Mouse (Mus musculus) forebrain, embryonic 12.5 days (tissue): ENCODE data around the gene Slc2a10. TPM values are rescaled to one million over a fixed set of nuclear protein-coding genes. Genes with fewer than 3 reads are reported as not detected.
"Not testable (repeated sequence)": the region's sequence is repeated elsewhere in the genome, so short reads cannot be mapped to it uniquely, and the experiment has no call there.

Source experiments
- ATAC-seq: fragments of 200-750 bp; cut with Nextera tagmentation; 2 replicates; pipeline ENCODE4 v1.8.0; 2017; ENCODE audit warnings: moderate TSS enrichment; ENCODE audit not compliant: low FRiP score
- H3K27ac ChIP-seq: fragments of 300-500 bp; sonication (generic); 2 replicates; pipeline ENCODE4 v1.5.1; 2016; ENCODE audit warnings: mild to moderate bottlenecking
- H3K27me3 ChIP-seq: fragments of 300-500 bp; sonication (generic); 2 replicates; pipeline ENCODE4 v1.6.1; 2016; ENCODE audit warnings: mild to moderate bottlenecking
- H3K36me3 ChIP-seq: fragments of 300-500 bp; sonication (generic); replicated peaks from 2 replicates; pipeline ENCODE4 v1.6.1; 2016; ENCODE audit warnings: mild to moderate bottlenecking
- H3K4me1 ChIP-seq: fragments of 300-500 bp; sonication (generic); 2 replicates; pipeline ENCODE4 v1.6.1; 2016
- H3K4me2 ChIP-seq: fragments of 300-500 bp; sonication (generic); 2 replicates; pipeline ENCODE4 v1.6.1; 2016; ENCODE audit warnings: mild to moderate bottlenecking, moderate library complexity
- H3K4me3 ChIP-seq: fragments of 300-500 bp; sonication (generic); replicated peaks from 2 replicates; pipeline ENCODE4 v1.5.1; 2016; ENCODE audit warnings: mild to moderate bottlenecking
- H3K9ac ChIP-seq: fragments of 300-500 bp; sonication (generic); 2 replicates; pipeline ENCODE4 v1.6.1; 2016; ENCODE audit warnings: mild to moderate bottlenecking
- H3K9me3 ChIP-seq: fragments of 300-500 bp; sonication (generic); 2 replicates; pipeline ENCODE4 v1.6.1; 2016
- WGBS: fragments of 180-500 bp; shearing (Covaris S2); methylation state at CpG from one replicate; pipeline ENCODE4 v1.1.7; 2016; 5-methylcytosine and 5-hydroxymethylcytosine counted together
- polyA plus RNA-seq: library from polyadenylated mRNA; unstranded; fragments of >200 nt; fragmentation: Nextera tagmentation; extraction: Ambion mirVana; gene quantifications from 2 replicates; pipeline ENCODE4 v1.2.1, GENCODE M21; 2016

The Slc2a10 gene
- polyA plus RNA-seq, 1 experiment from 2014 or later: 4.1 TPM

GRCm38 (mm10) chr2:165511530-165511929 lies 7.9 kb downstream of the Slc2a10 start:
- ATAC-seq: not testable (repeated sequence)
- WGBS: 88% methylated on average over 4 of the region's 4 CpGs

GRCm38 (mm10) chr2:165512426-165512825 lies 8.8 kb downstream of the Slc2a10 start:
- no peak overlapping the region for H3K9ac ChIP-seq
- no peaks in the 10 kb centered on the region for H3K36me3 ChIP-seq
- 75% methylated on average over 6 of the region's 7 CpGs for whole genome bisulfite sequencing
- H3K4me1 ChIP-seq: peaks cover 17% of the 10 kb centered on the region
- no peak overlapping the region for H3K4me3 ChIP-seq
- no peak for ATAC-seq
- H3K27me3 ChIP-seq: no peaks in the 10 kb centered on the region
- no peak overlapping the region for H3K4me2 ChIP-seq
- H3K27ac ChIP-seq: no peak overlapping the region
- no peaks in the 10 kb centered on the region for H3K9me3 ChIP-seq

More at GRCm38 (mm10) chr2:165511530-165511929, 7.9 kb downstream of the Slc2a10 start:
- H3K4me3 ChIP-seq, H3K27me3 ChIP-seq, H3K27ac ChIP-seq, H3K9ac ChIP-seq, H3K36me3 ChIP-seq, H3K9me3 ChIP-seq, H3K4me2 ChIP-seq: not testable (repeated sequence)
- H3K4me1 ChIP-seq: peaks cover 17% of the 10 kb centered on the region

- H3K4me1 ChIP-seq: peaks cover 17% of the 10 kb centered on the region
- H3K4me2 ChIP-seq: no peak overlapping the region
- H3K4me3 ChIP-seq: no peak overlapping the region
- WGBS: 48% methylated on average over 11 of the region's 11 CpGs
- H3K9ac ChIP-seq: no peak overlapping the region
- no peaks in the 10 kb centered on the region for H3K27me3 ChIP-seq
- H3K27ac ChIP-seq: no peak overlapping the region
- H3K9me3 ChIP-seq: no peaks in the 10 kb centered on the region
- H3K36me3 ChIP-seq: no peaks in the 10 kb centered on the region
- ATAC-seq: no peak
Observed at GRCm38 (mm10) chr2:165512870-165513600, 9.4 kb downstream of the Slc2a10 start.

DNA sequence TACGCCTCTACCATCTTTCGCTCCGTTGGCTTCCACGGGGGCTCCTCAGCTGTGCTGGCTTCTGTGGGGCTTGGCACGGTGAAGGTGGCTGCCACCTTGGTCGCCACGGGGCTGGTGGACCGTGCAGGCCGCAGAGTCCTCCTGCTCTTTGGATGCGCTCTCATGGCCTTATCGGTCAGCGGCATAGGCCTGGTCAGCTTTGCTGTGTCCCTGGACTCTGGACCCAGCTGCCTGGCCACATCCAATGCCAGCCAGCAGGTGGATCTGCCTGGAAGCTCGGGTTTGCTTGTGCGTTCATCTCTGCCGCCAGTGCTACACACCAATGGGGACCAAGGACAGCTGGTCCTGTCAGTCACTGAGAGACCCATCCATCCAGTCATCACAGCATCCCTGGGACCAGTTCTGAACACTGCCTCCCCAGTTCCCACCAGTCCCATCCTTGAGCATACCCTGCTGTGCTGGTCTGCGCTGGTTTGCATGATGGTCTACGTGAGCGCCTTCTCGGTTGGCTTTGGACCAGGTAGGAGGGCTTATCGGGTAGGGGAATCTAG lies 11.7 kb downstream of the Slc2a10 start:
- no peak for ATAC-seq
- Histone ChIP-seq H3K27me3 (no peaks in the 10 kb centered on the region), H3K9ac (no peak overlapping the region), H3K36me3 (no peaks in the 10 kb centered on the region), H3K4me1 (peaks cover 15% of the 10 kb centered on the region), H3K4me2 (no peak overlapping the region), H3K4me3 (no peak overlapping the region), H3K9me3 (no peaks in the 10 kb centered on the region), H3K27ac (no peak overlapping the region)
- 94% methylated on average over 20 of the region's 20 CpGs for WGBS

DNA sequence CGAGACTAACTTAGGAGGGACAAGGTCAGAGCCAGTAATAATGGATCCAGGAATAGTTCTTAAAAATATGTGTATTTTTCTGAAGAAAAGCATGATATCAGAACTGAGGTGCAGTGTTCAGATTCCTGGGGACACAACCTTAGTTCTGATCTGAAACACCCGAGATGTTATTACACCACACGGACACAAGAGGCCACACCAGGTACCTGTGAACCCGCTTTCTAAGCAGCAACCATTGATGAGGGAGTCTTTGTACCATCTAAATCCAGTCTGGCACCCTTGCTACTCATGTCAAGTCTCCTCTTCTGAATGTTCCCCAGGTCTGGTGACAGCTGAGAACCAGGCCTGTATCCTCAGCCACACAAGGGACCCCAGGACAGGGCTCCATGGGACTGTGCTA lies 22.0 kb downstream of the Slc2a10 start:
- Histone ChIP-seq H3K4me1 (peaks cover 9% of the 10 kb centered on the region; the same call in 1 of the 2 replicates), H3K4me3 (no peak overlapping the region), H3K27ac (no peak overlapping the region), H3K9ac (no peak overlapping the region), H3K9me3 (no peaks in the 10 kb centered on the region), H3K4me2 (no peak overlapping the region), H3K36me3 (no peaks in the 10 kb centered on the region), H3K27me3 (no peaks in the 10 kb centered on the region; the same call in 1 of the 2 replicates)
- 56% methylated on average over 4 of the region's 4 CpGs for WGBS
- ATAC-seq: no peak

DNA sequence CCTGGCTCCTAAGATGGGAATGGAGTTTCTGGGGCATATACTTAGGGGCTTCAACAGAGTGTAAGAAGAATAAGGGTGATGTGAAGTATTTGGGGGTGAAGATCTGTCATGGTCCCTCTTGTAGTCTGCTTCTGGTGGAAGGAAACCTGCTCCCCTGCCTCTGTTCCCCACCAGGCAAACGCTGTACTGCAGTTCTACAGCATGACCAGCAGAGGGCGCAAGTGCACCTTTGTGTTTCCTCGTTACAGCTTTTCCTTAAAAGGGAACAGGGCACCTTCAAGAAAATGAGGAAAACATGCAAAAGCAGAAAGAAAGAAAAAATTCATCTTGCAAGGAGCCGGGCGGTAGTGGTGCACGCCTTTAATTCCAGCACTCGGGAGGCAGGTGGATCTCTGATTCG lies 25.5 kb downstream of the Slc2a10 start:
- Histone ChIP-seq H3K27ac (no peak overlapping the region), H3K4me3 (no peak overlapping the region), H3K4me1 (peaks cover 9% of the 10 kb centered on the region; the same call in 1 of the 2 replicates), H3K36me3 (no peaks in the 10 kb centered on the region), H3K9ac (no peak overlapping the region), H3K27me3 (no peaks in the 10 kb centered on the region; the same call in 1 of the 2 replicates), H3K9me3 (no peaks in the 10 kb centered on the region), H3K4me2 (no peak overlapping the region)
- ATAC-seq: no peak
- 21% methylated on average over 8 of the region's 8 CpGs for WGBS

DNA sequence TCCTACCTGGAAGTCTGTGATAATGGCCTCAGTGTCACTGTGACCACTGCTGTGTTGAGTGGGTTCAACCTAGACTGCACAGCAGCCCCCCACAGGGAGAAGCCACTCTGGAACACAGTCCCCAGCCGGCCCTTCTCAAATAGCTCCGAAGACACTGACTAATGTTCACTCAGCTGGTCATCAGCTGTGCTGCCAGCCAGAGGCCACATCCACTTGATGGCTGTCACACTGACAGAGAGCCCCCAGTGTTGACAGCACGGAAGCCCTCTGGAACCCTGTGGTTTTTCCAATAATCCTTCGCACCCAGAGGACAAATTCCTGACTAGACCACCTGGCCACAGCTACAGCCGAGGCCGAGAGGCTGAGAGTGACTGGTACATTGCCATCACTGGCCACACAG lies 30.2 kb downstream of the Slc2a10 start:
- Histone ChIP-seq H3K4me2 (no peak overlapping the region), H3K27me3 (no peaks in the 10 kb centered on the region), H3K36me3 (no peaks in the 10 kb centered on the region), H3K9ac (no peak overlapping the region), H3K27ac (no peak overlapping the region), H3K4me1 (no peaks in the 10 kb centered on the region; the same call in 1 of the 2 replicates), H3K4me3 (no peak overlapping the region), H3K9me3 (no peaks in the 10 kb centered on the region)
- ATAC-seq: no peak
- WGBS: 67% methylated on average over 6 of the region's 6 CpGs

- Histone ChIP-seq H3K9ac (no peak overlapping the region), H3K27ac (no peak overlapping the region), H3K36me3 (no peaks in the 10 kb centered on the region), H3K27me3 (peaks cover 7% of the 10 kb centered on the region; the same call in 1 of the 2 replicates), H3K4me2 (no peak overlapping the region), H3K9me3 (no peaks in the 10 kb centered on the region), H3K4me3 (no peak overlapping the region), H3K4me1 (peaks cover 21% of the 10 kb centered on the region)
- 91% methylated on average over 3 of the region's 3 CpGs for WGBS
- no peak for ATAC-seq
Observed at GRCm38 (mm10) chr2:165540975-165541374, 37.4 kb downstream of the Slc2a10 start.

DNA sequence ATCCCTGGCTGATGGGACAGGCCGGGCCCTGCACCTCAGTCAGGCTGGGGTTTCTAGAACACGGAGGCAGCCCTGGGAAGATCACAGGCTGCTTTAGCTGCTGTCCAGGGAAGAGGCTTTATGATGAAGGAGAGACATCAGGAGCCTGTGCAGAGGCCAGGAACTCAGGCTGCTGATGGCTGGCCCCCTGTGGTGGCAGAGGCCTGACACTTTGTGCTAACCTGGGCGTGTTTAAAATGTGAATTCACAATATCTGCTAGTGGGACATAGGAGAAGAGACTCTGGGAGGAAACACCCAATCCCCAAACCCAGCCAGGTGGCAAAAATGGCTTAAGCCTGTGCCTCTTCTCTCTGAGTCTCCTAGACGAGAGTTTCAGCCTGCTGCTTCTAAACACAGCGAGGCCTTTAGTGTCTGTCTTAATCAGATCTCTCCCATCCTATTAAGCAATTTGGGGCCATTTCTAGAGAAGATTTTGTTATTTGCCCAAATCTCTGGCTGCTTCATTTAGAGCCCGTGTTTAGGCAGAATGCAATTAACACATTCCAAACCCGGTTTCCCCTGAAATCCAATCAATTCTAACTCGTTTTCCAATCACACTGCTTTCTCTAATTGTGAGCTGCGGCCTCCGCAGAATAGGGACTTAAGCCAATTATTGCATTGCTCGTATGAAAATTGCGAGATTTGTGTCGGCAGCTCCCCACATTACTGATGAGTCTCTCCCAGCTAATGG lies 39.5 kb downstream of the Slc2a10 start:
- no peak overlapping the region for H3K4me3 ChIP-seq
- H3K36me3 ChIP-seq: no peaks in the 10 kb centered on the region
- H3K9ac ChIP-seq: 0 out of 2 replicates have a peak overlapping the region, but pooled peaks have one; percentile 33
- peaks cover 7% of the 10 kb centered on the region; the same call in 1 of the 2 replicates for H3K27me3 ChIP-seq
- peak overlapping the region; percentile 75 for H3K27ac ChIP-seq
- 11% methylated on average over 13 of the region's 13 CpGs for WGBS
- peak; percentile 36; the same call in 1 of the 2 replicates for ATAC-seq
- 0 out of 2 replicates have a peak, but pooled peaks cover 3% of the 10 kb centered on the region for H3K9me3 ChIP-seq
- H3K4me2 ChIP-seq: 0 out of 2 replicates have a peak overlapping the region, but pooled peaks have one; percentile 15
- peaks cover 28% of the 10 kb centered on the region for H3K4me1 ChIP-seq

- ATAC-seq: no peak
- Histone ChIP-seq H3K27me3 (peaks cover 7% of the 10 kb centered on the region; the same call in 1 of the 2 replicates), H3K27ac (peak overlapping the region; percentile 75), H3K4me3 (no peak overlapping the region), H3K4me2 (0 out of 2 replicates have a peak overlapping the region, but pooled peaks have one; percentile 15), H3K4me1 (peaks cover 34% of the 10 kb centered on the region), H3K36me3 (no peaks in the 10 kb centered on the region), H3K9ac (no peak overlapping the region), H3K9me3 (0 out of 2 replicates have a peak, but pooled peaks cover 3% of the 10 kb centered on the region)
- WGBS: 28% methylated on average over 10 of the region's 10 CpGs
Observed at GRCm38 (mm10) chr2:165543670-165544016, 40.1 kb downstream of the Slc2a10 start.

DNA sequence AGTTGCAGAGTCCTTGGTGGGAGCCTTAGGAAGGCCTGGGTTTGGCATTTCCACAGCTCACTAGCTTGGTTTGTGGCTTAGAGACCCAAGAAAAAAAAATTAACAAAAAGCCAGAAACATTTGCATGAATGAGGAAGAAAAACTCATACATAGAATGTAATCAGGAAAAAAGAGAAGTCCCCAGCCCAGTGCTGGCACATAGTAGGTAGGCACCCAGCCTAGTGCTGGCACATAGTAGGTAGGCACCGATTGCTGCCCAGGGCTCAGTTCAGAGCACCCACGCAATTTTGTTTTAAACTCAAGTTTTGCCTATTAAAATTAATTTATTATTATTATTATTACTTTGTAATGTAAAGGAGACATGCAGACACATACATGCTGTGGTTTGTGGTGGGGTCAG lies 42.1 kb downstream of the Slc2a10 start:
- no peak overlapping the region for H3K27ac ChIP-seq
- ATAC-seq: no peak
- 0 out of 2 replicates have a peak, but pooled peaks cover 3% of the 10 kb centered on the region for H3K9me3 ChIP-seq
- 95% methylated on average over 2 of the region's 2 CpGs for WGBS
- H3K36me3 ChIP-seq: no peaks in the 10 kb centered on the region
- H3K4me3 ChIP-seq: no peak overlapping the region
- H3K4me1 ChIP-seq: peaks cover 37% of the 10 kb centered on the region
- no peak overlapping the region for H3K4me2 ChIP-seq
- no peak overlapping the region for H3K9ac ChIP-seq
- peaks cover 7% of the 10 kb centered on the region; the same call in 1 of the 2 replicates for H3K27me3 ChIP-seq

GRCm38 (mm10) chr2:165546341-165546740 lies 42.8 kb downstream of the Slc2a10 start:
- peaks cover 37% of the 10 kb centered on the region for H3K4me1 ChIP-seq
- no peak overlapping the region for H3K27ac ChIP-seq

More at GRCm38 (mm10) chr2:165546341-165546740, 42.8 kb downstream of the Slc2a10 start:
- no peaks in the 10 kb centered on the region for H3K36me3 ChIP-seq
- 61% methylated on average over 8 of the region's 8 CpGs for WGBS
- no peak for ATAC-seq
- no peak overlapping the region for H3K9ac ChIP-seq
- 0 out of 2 replicates have a peak, but pooled peaks cover 3% of the 10 kb centered on the region for H3K9me3 ChIP-seq
- peaks cover 7% of the 10 kb centered on the region; the same call in 1 of the 2 replicates for H3K27me3 ChIP-seq
- H3K4me2 ChIP-seq: no peak overlapping the region
- H3K4me3 ChIP-seq: no peak overlapping the region
